Mouse (Mus musculus): ENCODE measurements around the gene Gse1. TPM values are rescaled to one million over a fixed set of nuclear protein-coding genes. Genes with fewer than 3 reads are reported as not detected.
A peak's percentile ranks its signal among the peaks of the same experiment; 100 is the strongest.
"Not testable (repeated sequence)": the region's sequence is repeated elsewhere in the genome, so short reads cannot be mapped to it uniquely, and the experiment has no call there.

Gse1 gene
- polyA plus RNA-seq, 1 experiment from 2014 or later = 12.2 TPM

DNA sequence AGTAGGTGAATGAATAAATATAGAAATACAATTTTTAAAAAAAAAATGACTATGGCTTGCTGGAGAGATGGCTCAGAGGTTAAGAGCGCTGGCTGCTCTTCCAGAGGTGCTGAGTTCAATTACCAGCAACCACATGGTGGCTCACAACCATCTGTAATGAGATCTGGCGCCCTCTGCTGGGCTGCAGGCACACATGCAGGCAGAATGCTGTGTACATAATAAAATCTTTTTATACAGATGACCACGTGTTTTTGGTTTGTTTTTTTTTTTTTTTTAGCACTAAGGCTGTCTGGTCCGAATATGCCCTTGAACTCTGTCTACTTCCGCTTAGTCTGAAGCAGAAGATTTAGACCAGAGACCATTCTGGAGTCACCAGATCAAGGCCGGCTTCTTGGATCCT lies 93.5 kb downstream of the Gse1 start:
- H3K4me3 ChIP-seq (replicated peaks) = no peak overlapping the region
- peaks cover 40% of the 10 kb centered on the region for H3K4me1 ChIP-seq
- ATAC-seq (ENCODE audit: low FRiP score) = no peak
- H3K9me3 ChIP-seq (replicated peaks) = no peaks in the 10 kb centered on the region
- no peaks in the 10 kb centered on the region for H3K36me3 ChIP-seq
- 55% methylated on average over 6 of the region's 6 CpGs for WGBS
- H3K9ac ChIP-seq (replicated peaks) = no peak overlapping the region
- H3K4me2 ChIP-seq = no peak overlapping the region
- no peaks in the 10 kb centered on the region for H3K27me3 ChIP-seq (replicated peaks)
- H3K27ac ChIP-seq (replicated peaks) = no peak overlapping the region

DNA sequence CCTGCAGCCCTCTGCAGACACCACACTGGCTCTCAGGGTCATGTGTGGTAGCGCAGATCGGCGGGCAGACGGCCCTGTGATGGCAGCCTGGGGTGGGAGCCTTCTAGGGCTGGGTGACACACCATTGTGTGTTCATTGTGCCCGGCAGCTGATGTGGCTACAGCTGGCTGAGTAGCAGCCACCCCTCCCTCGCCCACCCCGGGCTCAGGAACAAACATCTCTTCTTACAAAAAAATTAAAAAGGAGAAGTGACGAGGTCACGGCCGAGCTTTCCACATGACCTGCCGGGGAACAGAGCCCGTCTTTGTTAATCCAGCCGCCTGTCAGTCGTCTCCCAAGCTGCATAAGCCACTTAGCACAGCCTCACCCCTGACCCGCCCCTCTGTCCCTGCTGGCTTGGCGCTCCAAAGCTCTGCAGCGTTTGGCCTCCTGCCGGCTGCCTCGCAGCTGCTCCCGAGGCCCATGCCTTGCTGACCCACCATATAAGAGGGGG lies 94.7 kb downstream of the Gse1 start:
- H3K4me3 ChIP-seq (replicated peaks) = no peak overlapping the region
- ATAC-seq (ENCODE audit: low FRiP score) = no peak
- no peaks in the 10 kb centered on the region for H3K36me3 ChIP-seq
- no peak overlapping the region for H3K9ac ChIP-seq (replicated peaks)
- WGBS = 5% methylated on average over 20 of the region's 20 CpGs
- H3K9me3 ChIP-seq (replicated peaks) = no peaks in the 10 kb centered on the region
- H3K4me2 ChIP-seq = no peak overlapping the region; the same call in 1 of the 2 replicates
- H3K4me1 ChIP-seq = peaks cover 40% of the 10 kb centered on the region
- H3K27me3 ChIP-seq (replicated peaks) = no peaks in the 10 kb centered on the region
- peak overlapping the region; percentile 10 for H3K27ac ChIP-seq (replicated peaks)

DNA sequence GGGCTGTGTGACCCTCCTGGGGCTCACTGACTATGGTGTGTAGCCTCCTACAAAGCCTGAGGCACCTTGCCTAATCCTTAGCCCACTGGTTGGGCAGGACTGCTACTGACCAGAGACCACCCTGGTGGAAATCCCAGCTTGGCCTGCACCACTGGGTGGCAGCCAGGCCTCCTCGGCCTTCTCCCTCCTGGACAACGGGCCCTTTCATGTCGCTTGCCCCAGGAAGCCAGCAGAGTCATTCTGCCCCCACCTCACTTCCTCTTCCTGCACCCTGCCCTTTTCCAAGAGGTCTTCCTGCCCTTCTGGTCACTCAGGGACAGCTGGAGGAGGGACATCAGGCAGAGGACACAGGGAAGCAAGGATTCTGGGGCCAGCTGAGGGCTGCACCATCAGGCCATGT lies 96.3 kb downstream of the Gse1 start:
- no peaks in the 10 kb centered on the region for H3K27me3 ChIP-seq (replicated peaks)
- WGBS = 50% methylated on average over 3 of the region's 3 CpGs
- H3K36me3 ChIP-seq = no peaks in the 10 kb centered on the region
- ATAC-seq (ENCODE audit: low FRiP score) = no peak
- H3K4me1 ChIP-seq = peaks cover 42% of the 10 kb centered on the region
- no peak overlapping the region for H3K4me3 ChIP-seq (replicated peaks)
- no peak overlapping the region for H3K4me2 ChIP-seq
- H3K9me3 ChIP-seq (replicated peaks) = no peaks in the 10 kb centered on the region
- no peak overlapping the region for H3K27ac ChIP-seq (replicated peaks)
- no peak overlapping the region for H3K9ac ChIP-seq (replicated peaks)

DNA sequence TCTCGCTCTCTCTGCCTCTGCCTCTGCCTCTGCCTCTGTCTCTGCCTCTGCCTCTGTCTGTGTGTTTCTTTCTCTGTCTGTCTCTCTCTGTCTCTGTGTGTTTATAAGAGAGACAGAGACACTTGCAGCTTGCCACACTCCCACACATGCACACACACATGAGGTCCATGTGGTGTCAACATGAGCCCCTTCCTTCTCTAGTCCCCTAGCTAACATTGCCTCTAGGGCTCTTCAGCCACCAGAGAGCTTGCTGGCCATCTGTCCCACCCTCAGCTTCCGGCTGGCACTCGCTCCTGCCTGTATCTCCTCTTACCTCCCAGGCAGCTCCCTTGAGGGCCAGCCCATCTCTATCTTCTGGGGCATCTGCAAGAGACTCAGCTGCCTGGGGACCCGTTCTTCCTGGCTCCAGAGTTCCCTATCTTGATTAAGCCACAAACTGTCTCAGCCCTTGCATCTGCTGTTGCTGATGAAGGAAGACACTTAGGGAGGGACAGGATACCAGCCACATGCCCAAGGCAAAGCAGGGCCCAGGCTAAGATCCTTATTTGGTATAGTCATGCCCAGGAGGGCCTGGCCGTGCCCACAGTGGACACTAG lies 97.0 kb downstream of the Gse1 start:
- no peak for ATAC-seq (ENCODE audit: low FRiP score)
- no peaks in the 10 kb centered on the region for H3K36me3 ChIP-seq
- no peak overlapping the region for H3K4me3 ChIP-seq (replicated peaks)
- H3K4me2 ChIP-seq = no peak overlapping the region
- no peak overlapping the region for H3K9ac ChIP-seq (replicated peaks)
- H3K27me3 ChIP-seq (replicated peaks) = no peaks in the 10 kb centered on the region
- peaks cover 42% of the 10 kb centered on the region for H3K4me1 ChIP-seq
- no peak overlapping the region for H3K27ac ChIP-seq (replicated peaks)
- H3K9me3 ChIP-seq (replicated peaks) = no peaks in the 10 kb centered on the region
- WGBS = 51% methylated on average over 5 of the region's 5 CpGs

DNA sequence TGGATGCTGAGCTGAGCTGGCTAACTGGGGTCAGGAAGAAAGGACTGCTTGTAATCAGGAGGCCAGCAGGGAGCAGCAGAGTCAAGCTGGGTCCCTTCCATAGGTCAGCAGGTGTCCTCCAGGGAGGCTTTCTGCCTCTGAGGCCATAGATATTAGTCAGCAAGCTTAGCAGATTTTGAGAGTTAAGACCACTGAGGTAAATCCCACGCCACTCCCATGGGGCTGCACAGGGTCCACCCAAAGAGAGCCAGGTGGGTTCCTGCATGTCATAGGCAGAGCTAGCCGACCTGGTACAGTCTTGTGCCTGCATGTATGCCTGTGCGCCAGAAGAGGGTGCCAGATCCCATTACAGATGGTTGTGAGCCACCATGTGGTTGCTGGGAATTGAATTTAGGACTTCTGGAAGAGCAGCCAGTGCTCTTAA lies 98.9 kb downstream of the Gse1 start:
- Histone ChIP-seq H3K27ac (replicated peaks) (no peak overlapping the region), H3K36me3 (no peaks in the 10 kb centered on the region), H3K9me3 (replicated peaks) (no peaks in the 10 kb centered on the region), H3K4me3 (replicated peaks) (no peak overlapping the region), H3K27me3 (replicated peaks) (no peaks in the 10 kb centered on the region), H3K4me2 (no peak overlapping the region), H3K9ac (replicated peaks) (no peak overlapping the region), H3K4me1 (peaks cover 44% of the 10 kb centered on the region)
- no peak for ATAC-seq (ENCODE audit: low FRiP score)
- 65% methylated on average over 3 of the region's 3 CpGs for WGBS

DNA sequence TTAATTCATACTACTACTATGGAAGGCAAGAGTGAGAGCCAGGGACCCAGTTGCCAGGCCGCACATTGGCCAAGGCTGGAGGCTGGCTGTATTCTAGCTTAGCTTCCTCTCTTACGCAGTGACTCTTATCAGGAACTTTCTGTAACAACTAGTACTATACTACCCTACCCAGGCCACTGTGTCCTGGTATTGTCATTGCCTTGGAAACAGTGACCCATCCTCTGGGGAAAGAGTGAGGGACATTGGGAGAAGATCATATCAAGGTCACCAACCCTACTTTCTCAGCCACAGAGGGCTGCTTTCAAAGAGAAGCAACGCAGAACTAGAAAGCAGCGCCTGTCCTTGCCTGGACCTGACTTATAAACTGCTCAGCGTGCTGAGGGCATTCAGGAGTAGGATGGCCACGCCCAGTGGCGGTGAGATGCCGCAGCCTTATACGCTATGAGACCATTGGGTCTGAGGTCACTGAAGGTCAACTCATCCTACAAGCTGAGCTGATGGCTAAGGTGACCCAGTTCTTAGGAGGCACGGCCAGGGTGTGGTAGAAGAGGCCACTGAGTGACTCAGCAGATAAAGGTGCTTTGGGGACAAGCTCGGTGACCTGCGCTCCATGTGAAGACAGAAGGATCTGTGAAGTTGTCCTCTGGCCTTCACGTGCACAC lies 100.2 kb downstream of the Gse1 start:
- Histone ChIP-seq H3K9ac (replicated peaks) (no peak overlapping the region), H3K27me3 (replicated peaks) (no peaks in the 10 kb centered on the region), H3K9me3 (replicated peaks) (no peaks in the 10 kb centered on the region), H3K4me3 (replicated peaks) (no peak overlapping the region), H3K4me2 (no peak overlapping the region), H3K27ac (replicated peaks) (no peak overlapping the region), H3K36me3 (no peaks in the 10 kb centered on the region), H3K4me1 (peaks cover 31% of the 10 kb centered on the region)
- ATAC-seq (ENCODE audit: low FRiP score) = no peak
- 91% methylated on average over 13 of the region's 13 CpGs for WGBS

DNA sequence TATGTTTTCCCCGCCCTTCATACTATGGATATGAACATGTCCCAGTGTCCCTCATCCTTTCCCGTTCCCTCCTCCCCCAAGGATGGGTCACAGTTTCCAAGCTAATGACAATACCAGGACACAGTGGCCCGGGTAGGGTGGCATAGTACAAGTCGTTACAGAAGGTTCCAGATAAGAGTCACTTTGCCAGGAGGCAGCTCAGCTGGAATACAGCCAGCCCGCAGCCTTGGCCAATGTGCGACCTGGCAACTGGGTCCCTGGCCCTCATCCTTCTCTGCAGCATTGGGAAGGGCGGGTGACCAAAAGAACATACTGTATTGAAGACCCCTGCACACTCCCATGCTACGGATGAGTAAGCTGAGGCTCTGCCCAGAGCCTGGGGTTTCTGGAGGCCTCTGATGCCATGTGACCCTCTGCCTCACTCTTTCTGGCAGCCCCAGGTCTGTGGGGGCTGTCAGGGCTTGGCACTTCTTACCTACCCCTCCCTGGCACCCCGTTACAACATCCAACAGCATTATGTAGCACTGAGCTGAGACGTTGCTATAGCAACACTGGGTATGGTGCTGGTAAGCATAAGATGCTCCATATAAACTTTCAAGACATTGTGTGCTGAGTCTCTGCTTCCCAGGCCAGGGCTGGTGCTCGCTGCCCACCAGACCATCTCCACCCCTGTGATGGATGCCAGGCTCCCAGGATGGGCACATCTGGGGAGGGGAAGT lies 100.9 kb downstream of the Gse1 start:
- H3K4me1 ChIP-seq = peaks cover 28% of the 10 kb centered on the region
- no peak overlapping the region for H3K4me3 ChIP-seq (replicated peaks)
- WGBS = 79% methylated on average over 11 of the region's 11 CpGs
- no peak overlapping the region for H3K4me2 ChIP-seq
- no peaks in the 10 kb centered on the region for H3K9me3 ChIP-seq (replicated peaks)
- H3K9ac ChIP-seq (replicated peaks) = no peak overlapping the region
- no peaks in the 10 kb centered on the region for H3K36me3 ChIP-seq
- H3K27me3 ChIP-seq (replicated peaks) = no peaks in the 10 kb centered on the region
- ATAC-seq (ENCODE audit: low FRiP score) = peak; percentile 58; the same call in 1 of the 2 replicates
- H3K27ac ChIP-seq (replicated peaks) = no peak overlapping the region

DNA sequence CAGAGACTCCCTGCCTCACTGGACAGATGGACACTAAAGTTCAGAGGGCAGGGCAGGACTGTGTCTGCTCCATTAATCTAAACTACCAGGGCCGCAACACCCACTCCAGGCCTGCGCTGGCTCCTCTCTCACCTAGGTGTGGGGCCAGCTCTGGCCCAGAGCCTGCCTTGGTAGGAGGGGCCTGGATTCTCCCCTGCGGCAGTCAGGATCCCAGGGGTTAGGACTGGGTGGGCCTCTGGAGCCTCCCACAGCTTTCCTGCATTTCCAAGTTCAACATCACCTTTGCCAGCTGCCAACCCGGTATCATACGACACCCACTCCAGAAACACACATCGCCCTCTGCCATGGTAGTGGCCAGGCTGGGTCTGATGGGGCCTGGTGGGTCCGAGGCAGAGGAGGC lies 102.8 kb downstream of the Gse1 start:
- Histone ChIP-seq H3K4me2 (no peak overlapping the region), H3K9ac (replicated peaks) (no peak overlapping the region), H3K27ac (replicated peaks) (no peak overlapping the region), H3K9me3 (replicated peaks) (no peaks in the 10 kb centered on the region), H3K4me1 (peaks cover 32% of the 10 kb centered on the region), H3K27me3 (replicated peaks) (no peaks in the 10 kb centered on the region), H3K4me3 (replicated peaks) (no peak overlapping the region), H3K36me3 (no peaks in the 10 kb centered on the region)
- no peak for ATAC-seq (ENCODE audit: low FRiP score)
- 77% methylated on average over 7 of the region's 7 CpGs for WGBS

DNA sequence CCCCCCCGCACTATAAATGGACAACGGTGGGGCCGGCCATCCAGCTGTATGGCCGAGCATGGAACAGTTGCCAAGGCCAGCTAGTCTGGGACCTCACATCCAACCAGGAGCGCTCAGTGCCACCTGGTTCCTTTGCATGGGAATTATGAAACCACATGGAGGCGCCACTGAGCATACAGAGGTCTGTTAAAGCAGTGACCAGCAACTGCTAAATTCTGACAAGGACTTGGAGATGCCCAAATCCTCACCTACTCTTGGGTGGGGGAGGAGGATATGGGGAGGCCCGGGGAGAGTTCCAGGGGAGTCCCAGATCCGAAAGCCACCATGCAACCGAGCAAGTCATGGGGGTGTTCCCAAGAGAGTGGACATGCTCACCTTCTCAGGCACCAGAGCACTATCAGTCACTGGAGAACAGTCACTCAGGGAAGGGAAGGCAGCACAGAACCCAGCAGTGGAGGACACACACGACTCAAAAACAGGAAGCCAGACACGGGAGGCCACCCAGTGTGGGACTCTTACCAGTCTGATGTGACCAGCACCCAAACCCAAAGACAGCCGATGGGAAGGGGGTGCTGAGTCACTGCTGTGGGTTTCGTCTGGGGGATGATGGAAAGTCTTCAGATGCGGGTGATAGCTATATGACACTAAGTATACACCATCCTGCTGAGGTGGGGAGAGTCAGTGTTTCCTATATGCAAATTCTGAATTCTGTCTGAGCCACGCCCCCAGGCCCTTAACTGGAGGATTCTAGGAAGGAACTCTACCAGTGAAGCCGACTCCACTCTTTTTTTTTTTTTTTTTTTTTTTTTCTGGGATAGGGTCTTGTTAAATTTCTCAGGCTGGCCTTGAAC lies 104.3 kb downstream of the Gse1 start:
- ATAC-seq (ENCODE audit: low FRiP score) = no peak
- Histone ChIP-seq H3K36me3 (no peaks in the 10 kb centered on the region), H3K4me1 (peaks cover 39% of the 10 kb centered on the region), H3K9ac (replicated peaks) (no peak overlapping the region), H3K27me3 (replicated peaks) (no peaks in the 10 kb centered on the region), H3K9me3 (replicated peaks) (no peaks in the 10 kb centered on the region), H3K4me2 (no peak overlapping the region), H3K27ac (replicated peaks) (no peak overlapping the region), H3K4me3 (replicated peaks) (no peak overlapping the region)
- WGBS = 68% methylated on average over 16 of the region's 16 CpGs

DNA sequence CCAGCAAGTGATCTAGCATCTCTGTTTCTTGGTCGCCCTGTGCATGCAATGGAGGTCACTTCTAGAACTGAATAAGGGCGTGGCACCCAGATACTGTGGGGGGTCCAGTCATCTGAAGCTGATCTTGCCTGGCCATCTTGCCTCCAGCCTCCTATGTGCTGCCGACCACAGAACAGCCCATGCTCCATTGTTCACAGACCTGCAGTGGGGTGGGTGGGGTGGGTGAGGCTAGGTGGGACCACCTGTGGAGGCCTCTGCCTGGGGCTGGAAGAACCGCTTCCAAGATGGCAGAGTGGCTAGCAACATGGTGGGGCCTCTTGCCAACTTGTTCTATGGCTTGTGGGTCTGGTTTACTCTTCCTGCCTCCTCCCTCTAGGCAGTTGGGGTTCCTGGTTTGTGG lies 105.4 kb downstream of the Gse1 start:
- H3K27ac ChIP-seq (replicated peaks) = no peak overlapping the region
- peaks cover 39% of the 10 kb centered on the region for H3K4me1 ChIP-seq
- 93% methylated on average over 4 of the region's 4 CpGs for WGBS
- no peak overlapping the region for H3K9ac ChIP-seq (replicated peaks)
- H3K36me3 ChIP-seq = no peaks in the 10 kb centered on the region
- no peak for ATAC-seq (ENCODE audit: low FRiP score)
- no peaks in the 10 kb centered on the region for H3K9me3 ChIP-seq (replicated peaks)
- H3K4me3 ChIP-seq (replicated peaks) = no peak overlapping the region
- no peaks in the 10 kb centered on the region for H3K27me3 ChIP-seq (replicated peaks)
- H3K4me2 ChIP-seq = no peak overlapping the region

DNA sequence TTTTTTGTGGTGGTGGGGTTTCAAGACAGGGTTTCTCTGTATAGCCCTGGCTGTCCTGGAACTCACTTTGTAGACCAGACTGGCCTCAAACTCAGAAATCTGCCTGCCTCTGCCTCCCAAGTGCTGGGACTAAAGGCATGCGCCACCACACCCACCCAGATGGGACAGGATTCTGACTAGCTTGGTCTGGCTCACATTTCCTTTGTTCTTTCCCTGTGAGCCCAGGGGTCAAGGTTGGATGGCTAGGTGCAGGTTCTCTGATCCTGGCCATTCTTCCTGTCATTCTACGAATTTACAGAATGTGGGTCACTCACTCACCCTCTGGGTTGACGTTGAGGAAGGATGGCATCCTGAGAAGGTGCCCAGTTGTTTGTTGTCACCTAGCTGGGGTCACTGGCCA lies 106.0 kb downstream of the Gse1 start:
- 64% methylated on average over 3 of the region's 3 CpGs for WGBS
- peak overlapping the region; percentile 76 for H3K27ac ChIP-seq (replicated peaks)
- H3K4me3 ChIP-seq (replicated peaks); H3K4me2 ChIP-seq; H3K9ac ChIP-seq (replicated peaks); H3K27me3 ChIP-seq (replicated peaks); H3K36me3 ChIP-seq; H3K9me3 ChIP-seq (replicated peaks); ATAC-seq (ENCODE audit: low FRiP score): not testable (repeated sequence)
- H3K4me1 ChIP-seq = peaks cover 35% of the 10 kb centered on the region
